Mouse (Mus musculus) mature B cell (primary cell): ENCODE measurements around the gene Hoxa5.

Source experiments
- in situ Hi-C: fragments of 300-500 bp; cut with MboI; formaldehyde crosslinking; loops from 2 replicates; pipeline ENCODE4 v1.14.3; 2019

Hoxa5 gene

GRCm38 (mm10) chr6:52228475-52229465 is 24.4 kb upstream of the Hoxa5 start:
- in situ Hi-C loops, result loop anchor here (5.0 to 25.0 kb wide), 4 partner anchors 644 to 1416 kb away; no protein-coding TSS in a partner anchor

GRCm38 (mm10) chr6:52227470-52228222 is 23.3 kb upstream of the Hoxa5 start:
- in situ Hi-C loops, result loop anchor here (5.0 to 25.0 kb wide), 4 partner anchors 643 to 1415 kb away; no protein-coding TSS in a partner anchor

GRCm38 (mm10) chr6:52226569-52227257 is 22.3 kb upstream of the Hoxa5 start:
- in situ Hi-C loops, result loop anchor here (5.0 to 25.0 kb wide), 4 partner anchors 642 to 1414 kb away; no protein-coding TSS in a partner anchor

- in situ Hi-C loops, result loop anchor here (5.0 to 25.0 kb wide), 4 partner anchors 641 to 1414 kb away; no protein-coding TSS in a partner anchor
These were observed 21.5 kb upstream of the Hoxa5 start for GRCm38 (mm10) chr6:52225612-52226568.

- in situ Hi-C loops, result loop anchor here (5.0 to 25.0 kb wide), 4 partner anchors 640 to 1413 kb away; no protein-coding TSS in a partner anchor
These were observed 20.7 kb upstream of the Hoxa5 start for GRCm38 (mm10) chr6:52224895-52225611.

- in situ Hi-C loops, result loop anchor here (10.0 kb wide), 2 partner anchors 639 to 839 kb away; no protein-coding TSS in a partner anchor
These were observed 19.8 kb upstream of the Hoxa5 start for GRCm38 (mm10) chr6:52223939-52224760.

GRCm38 (mm10) chr6:52222729-52223128 is 18.3 kb upstream of the Hoxa5 start:
- in situ Hi-C loops, result loop anchor here (10.0 kb wide), 2 partner anchors 638 to 838 kb away; no protein-coding TSS in a partner anchor

- in situ Hi-C loops, result loop anchor here (10.0 kb wide), 2 partner anchors 637 to 837 kb away; no protein-coding TSS in a partner anchor
These were observed 17.8 kb upstream of the Hoxa5 start for GRCm38 (mm10) chr6:52221993-52222685.

- in situ Hi-C loops, result loop anchor here (10.0 kb wide), 2 partner anchors 637 to 837 kb away; no protein-coding TSS in a partner anchor
These were observed 17.1 kb upstream of the Hoxa5 start, which contains the start of gene Hoxa7 for GRCm38 (mm10) chr6:52221337-52221992. Hoxa7 (minus strand) TSS chr6:52221854.

GRCm38 (mm10) chr6:52220865-52221310 is 16.5 kb upstream of the Hoxa5 start:
- in situ Hi-C loops, result loop anchor here (10.0 kb wide), 2 partner anchors 636 to 836 kb away; no protein-coding TSS in a partner anchor

- in situ Hi-C loops, result loop anchor here (10.0 kb wide), 2 partner anchors 635 to 835 kb away; no protein-coding TSS in a partner anchor
These were observed 15.8 kb upstream of the Hoxa5 start for GRCm38 (mm10) chr6:52220003-52220864.

- in situ Hi-C loops, result no loop called here
These were observed 15.0 kb upstream of the Hoxa5 start for GRCm38 (mm10) chr6:52219234-52219942.

GRCm38 (mm10) chr6:52218643-52219215 is 14.3 kb upstream of the Hoxa5 start:
- in situ Hi-C loops, result no loop called here

GRCm38 (mm10) chr6:52217895-52218642 is 13.7 kb upstream of the Hoxa5 start:
- in situ Hi-C loops, result no loop called here
